Mouse (Mus musculus): Measurements from ENCODE around the gene 2010300C02Rik.
A peak's percentile ranks its signal among the peaks of the same experiment; 100 is the strongest.

2010300C02Rik gene

GRCm38 (mm10) chr1:37667386-37667785 lies 52.5 kb downstream of the 2010300C02Rik start:
- DNase-seq (ENCODE audit: low spot score in 2 of 2): no peak

DNA sequence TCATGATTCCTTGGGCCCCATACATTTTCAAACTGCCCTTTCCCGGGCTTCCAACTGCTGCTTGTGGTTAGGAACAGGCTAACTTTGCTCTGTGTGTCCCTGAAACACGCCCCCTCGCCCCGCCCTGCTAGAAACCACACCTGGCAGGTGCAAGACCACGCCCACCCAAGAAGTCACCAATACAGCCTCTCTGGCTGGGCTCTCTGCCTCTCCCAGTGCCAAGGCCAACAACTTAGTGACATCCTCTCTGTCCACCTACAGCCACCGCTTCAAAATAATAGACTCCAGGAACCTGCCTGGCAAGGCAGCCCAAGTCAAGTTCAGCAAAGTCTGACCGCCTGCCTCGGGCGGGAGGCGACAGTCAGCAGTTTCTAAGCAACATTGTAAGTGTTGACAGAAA lies 53.3 kb downstream of the 2010300C02Rik start:
- peak; percentile 61 to 69 for DNase-seq (ENCODE audit: low spot score in 2 of 2)

DNA sequence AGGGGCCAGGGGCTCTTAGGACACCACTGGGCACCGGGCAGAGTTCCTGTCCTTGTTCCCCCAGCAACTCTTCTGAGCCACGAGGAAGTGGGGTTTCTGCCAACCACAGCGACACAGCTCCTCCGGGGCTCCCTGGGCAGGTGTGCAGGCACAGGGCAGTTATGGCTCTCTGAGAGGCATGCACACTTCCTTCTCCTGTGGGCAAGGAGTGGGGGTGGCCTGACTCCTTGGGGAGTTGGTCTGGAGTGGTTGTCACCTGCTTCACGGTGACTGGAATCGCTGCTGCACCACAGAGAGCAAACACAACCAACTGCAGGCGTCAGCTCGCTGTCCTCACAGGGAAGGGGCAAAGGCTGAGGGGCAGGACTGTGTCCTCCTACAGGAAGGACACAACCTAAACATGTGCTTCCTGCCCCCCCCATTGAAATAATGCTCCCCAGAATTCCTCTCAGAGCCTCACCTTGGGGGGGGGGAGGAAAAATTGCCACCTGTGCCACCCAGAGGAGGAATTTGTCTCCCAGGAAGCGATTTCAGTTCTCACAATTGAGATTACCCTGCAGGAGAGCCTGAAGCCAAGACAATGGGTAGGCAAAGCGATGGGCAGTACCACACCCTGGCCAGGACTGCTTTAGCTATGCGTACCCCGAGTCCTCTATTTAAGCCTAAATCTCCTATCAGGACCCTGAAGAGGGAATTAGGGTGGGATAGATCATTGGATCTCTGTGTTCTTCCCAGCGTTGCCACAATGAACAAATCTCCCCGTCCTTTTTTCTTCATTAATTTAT lies 54.2 kb downstream of the 2010300C02Rik start:
- peak in 1 of 2 experiments; percentile 12 for DNase-seq (ENCODE audit: low spot score in 2 of 2)

- no peak for DNase-seq (ENCODE audit: low spot score in 2 of 2)
These were observed 55.4 kb downstream of the 2010300C02Rik start for GRCm38 (mm10) chr1:37664496-37664895.

- DNase-seq (ENCODE audit: low spot score in 2 of 2): no peak
These were observed 56.3 kb downstream of the 2010300C02Rik start for GRCm38 (mm10) chr1:37663606-37664005.

DNA sequence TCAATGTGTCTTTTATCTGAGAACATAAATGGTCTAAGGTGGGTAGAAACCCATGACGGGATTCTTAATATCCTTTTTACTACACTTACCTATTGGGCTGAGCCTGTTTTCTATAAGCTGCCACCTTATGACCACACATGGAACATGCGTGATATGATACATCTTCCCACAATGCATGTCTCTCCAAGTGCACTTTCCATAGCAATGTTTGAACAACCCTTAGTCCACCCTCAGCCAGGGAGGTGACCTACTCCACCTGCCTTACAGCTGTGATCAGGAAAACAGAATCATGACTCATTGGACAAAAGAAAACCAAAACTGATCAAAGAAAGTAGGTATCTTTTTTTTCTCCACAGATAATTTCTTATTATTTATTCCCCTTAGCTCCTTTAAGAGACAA lies 63.9 kb downstream of the 2010300C02Rik start:
- no peak for DNase-seq (ENCODE audit: low spot score in 2 of 2)

- no peak for DNase-seq (ENCODE audit: low spot score in 2 of 2)
These were observed 65.9 kb downstream of the 2010300C02Rik start for GRCm38 (mm10) chr1:37653992-37654391.

DNA sequence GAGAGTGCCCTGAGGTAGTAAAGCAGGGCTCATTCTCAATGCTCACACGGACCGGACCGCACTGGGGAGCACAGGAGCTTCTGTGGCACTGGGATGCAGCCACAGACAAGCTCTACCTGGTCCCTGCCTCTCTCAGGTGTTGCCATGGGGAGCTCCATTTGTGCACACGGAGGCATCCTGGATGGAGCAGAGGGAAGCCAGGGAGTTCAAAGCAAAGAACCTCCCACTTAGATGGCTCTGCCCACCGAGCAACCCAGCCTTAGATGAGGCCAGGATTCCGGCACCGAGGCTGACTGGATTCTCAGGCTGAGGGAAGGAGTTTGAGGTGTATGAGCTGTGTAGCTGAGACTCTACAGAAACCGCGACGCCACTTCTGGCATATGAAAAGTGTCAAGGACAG lies 72.8 kb downstream of the 2010300C02Rik start:
- no peak for DNase-seq (ENCODE audit: low spot score in 2 of 2)

DNA sequence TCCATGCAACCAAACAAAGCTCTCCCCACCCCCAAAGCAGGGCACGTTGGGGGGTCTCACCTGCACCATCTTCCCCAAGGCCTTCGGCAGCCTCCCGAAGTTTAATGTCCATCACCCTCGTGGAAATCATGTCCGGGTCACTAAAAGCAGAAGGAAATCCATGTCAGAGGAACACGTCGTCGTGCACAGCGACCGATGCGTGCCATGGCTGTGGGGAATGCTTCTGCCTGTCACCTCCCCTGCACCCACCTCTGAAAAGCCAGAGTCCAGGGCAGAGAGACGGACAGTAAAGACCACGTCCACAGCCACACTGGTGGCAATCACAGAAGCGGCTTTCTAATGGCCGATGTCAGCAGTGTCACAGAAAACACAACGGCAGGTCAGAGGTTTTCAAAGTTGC lies 75.4 kb downstream of the 2010300C02Rik start:
- DNase-seq (ENCODE audit: low spot score in 2 of 2): no peak

DNA sequence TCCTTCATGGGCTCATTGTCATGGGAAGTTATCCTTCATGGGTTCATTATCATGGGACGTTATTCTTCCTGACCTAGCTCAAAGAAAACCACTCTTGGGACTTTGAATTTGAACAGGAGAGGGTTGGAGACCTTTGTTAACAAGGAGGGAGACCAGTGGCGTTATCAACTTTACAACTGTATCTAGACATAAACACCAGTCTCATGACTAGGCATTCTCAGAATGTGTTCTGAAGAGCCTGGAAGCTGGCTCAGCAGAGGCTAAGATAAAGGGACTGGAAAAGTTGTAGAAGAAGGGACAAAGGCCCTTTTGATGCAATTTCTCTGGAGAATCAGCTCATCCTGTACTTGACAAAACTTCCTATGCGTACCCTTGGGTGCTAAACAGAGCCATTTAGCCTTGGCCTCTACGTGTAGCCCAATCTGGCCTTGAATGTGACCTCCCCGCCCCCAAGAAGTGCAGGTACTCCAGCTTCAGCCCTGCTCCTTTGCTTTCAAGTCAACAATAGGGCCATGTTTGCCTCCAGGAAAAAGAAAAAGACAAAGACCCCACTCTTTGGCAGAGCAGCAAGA lies 76.0 kb downstream of the 2010300C02Rik start:
- no peak for DNase-seq (ENCODE audit: low spot score in 2 of 2)

DNA sequence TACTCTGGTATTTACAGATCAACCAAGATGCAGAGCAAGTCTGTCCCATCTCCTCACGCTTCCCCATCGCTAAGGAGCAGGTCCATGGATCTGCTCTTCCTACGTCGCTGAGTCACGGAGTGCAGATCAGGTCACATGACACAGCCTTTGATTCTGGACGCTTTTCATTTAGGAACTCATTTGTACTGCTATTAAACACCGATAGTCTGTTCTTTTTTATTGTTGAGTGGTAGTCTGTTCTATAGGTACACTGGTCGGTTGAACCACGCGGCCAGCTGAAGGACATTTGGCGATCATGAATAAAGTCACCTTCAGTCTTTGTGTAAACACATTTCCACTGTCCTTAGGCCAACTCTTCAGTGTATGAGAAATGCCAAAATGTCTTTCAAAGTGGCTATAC lies 78.5 kb downstream of the 2010300C02Rik start:
- no peak for DNase-seq (ENCODE audit: low spot score in 2 of 2)

GRCm38 (mm10) chr1:37639101-37639500 lies 80.8 kb downstream of the 2010300C02Rik start:
- DNase-seq (ENCODE audit: low spot score in 2 of 2): peak; percentile 35 to 86

DNA sequence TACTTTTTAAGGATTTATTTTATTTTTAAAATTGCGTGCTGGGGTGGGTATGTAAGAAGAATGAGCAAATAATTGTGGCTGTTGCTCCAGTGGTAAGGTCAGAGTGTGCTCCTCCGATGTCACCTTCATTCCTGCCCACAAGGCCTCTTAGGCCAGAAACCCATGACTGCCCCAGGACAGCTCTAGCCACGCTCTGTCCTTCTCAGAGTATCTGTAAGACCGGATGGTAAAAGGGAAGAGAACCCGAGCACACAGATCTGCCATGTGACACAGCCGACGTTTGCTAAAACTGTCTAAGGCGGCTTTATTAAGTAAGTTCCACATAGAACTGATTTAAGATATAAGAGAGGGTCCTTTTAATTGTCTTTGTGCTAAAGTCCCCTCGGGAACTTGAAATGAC lies 81.3 kb downstream of the 2010300C02Rik start:
- DNase-seq (ENCODE audit: low spot score in 2 of 2): no peak

GRCm38 (mm10) chr1:37637571-37637970 lies 82.3 kb downstream of the 2010300C02Rik start:
- no peak for DNase-seq (ENCODE audit: low spot score in 2 of 2)

- DNase-seq (ENCODE audit: low spot score in 2 of 2): no peak
These were observed 83.1 kb downstream of the 2010300C02Rik start for GRCm38 (mm10) chr1:37636824-37637223.

DNA sequence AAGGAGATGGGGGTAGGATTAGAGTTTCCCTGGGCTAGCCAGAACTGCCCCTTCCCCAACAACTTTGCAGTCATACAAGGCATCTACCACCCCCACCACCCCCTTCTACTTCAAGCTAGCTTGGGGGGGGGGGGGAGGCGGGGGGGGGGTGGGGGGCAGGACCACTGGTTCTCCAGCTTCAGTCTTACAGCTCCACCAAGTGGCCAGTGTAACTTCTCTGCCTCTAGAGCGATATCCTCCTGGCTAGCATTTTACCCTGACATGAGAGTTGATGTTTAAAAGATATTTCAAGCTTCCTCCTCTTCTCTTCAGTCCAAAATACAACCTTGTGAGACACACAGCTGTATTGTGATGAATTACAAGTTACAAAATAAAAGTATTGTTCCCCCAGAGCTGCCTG lies 83.7 kb downstream of the 2010300C02Rik start:
- no peak for DNase-seq (ENCODE audit: low spot score in 2 of 2)

GRCm38 (mm10) chr1:37635716-37636115 lies 84.2 kb downstream of the 2010300C02Rik start:
- no peak for DNase-seq (ENCODE audit: low spot score in 2 of 2)

DNA sequence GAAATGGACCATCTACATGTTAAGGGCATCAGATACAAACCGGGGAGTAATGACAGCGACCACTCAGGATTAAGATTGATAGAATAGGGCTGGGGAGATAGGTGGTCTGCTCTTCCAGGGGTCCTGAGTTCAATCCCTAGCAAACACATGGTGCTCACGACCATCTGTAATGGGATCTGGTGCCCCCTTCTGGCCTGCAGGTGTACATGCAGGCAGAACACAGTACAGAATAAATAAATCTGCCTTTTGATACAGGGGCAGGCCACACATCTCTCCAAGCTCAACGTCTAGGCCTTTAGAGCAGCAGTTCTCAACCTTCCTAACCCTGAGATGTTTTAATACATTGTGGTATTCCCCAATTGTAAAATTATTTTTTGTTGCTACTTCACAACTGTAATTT lies 85.2 kb downstream of the 2010300C02Rik start:
- no peak for DNase-seq (ENCODE audit: low spot score in 2 of 2)

DNA sequence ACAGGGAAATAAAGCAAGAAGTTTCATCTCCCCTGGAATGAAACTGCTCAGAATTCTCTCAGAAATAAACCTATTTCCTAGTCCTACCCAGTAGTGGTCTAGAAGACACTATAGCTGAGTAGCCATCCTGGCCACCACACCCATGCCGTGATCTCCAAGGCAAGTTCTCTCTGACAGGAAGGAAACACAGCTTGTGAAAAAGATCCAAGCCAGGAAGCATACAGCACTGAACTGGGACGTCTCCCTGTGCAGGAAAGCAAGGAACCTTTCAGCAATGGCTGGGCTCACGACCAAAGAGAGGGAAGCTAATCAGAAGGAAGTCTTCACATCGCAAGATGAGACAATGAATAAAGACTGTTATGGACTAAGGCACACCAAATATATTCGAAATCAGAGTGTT lies 86.4 kb downstream of the 2010300C02Rik start:
- no peak for DNase-seq (ENCODE audit: low spot score in 2 of 2)

GRCm38 (mm10) chr1:37632425-37632824 lies 87.5 kb downstream of the 2010300C02Rik start:
- DNase-seq (ENCODE audit: low spot score in 2 of 2): no peak

DNA sequence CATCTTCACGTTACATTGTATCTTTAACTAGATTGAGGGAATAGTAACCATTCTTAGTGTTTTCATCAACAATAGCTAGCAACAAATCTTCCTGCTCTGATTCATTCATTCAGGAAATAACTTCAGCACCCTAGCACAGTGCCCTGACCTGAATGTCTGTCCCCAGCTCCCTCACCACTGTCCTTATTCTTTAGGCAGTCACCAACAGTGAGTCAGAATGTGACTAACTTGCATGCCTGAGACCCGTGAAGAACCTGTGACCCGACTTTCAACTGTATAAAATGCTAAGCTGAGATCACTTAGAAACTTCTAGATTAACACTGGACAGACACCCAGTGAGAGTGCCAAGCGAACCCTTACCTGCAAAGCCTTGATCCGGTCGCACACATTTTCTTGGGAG lies 88.4 kb downstream of the 2010300C02Rik start:
- peak in 1 of 2 experiments; percentile 36 for DNase-seq (ENCODE audit: low spot score in 2 of 2)

DNA sequence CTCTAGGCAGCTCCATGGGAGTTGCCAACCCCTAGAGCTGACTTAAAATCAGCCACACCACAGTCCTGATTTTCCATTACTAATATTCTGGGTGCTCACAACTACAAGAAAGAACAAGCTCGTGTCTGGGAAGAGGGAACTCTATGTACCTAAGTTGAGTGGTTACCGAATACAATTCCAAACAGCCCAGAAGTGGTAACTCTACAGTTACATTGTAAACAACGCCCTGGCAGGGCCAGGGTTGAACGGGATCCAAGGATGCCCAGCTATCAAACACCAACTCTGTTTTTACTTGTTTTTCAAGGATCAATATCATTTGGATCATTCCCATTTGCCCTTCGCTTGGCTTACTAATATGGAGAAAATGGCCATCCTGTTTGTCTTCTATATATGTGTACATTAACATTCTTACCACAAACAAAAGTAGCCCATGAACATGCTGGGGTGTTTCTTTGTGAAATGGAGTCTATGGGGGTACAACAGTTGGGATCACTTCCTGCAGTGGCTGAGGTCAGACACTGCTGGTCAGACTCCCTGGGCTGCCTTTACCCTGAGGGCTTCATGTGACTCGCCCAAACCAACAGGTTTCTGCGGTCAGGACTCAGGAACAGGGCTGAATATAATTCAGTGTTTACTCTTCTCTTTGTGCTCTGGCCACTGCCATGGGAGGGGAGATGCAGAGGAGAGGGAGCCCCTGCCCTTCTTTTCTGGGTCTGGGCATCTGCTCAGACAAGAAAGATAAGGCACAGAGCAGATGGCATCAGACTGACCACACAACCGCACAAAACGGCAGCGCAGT lies 89.3 kb downstream of the 2010300C02Rik start:
- peak in 1 of 2 experiments; percentile 56 for DNase-seq (ENCODE audit: low spot score in 2 of 2)

DNA sequence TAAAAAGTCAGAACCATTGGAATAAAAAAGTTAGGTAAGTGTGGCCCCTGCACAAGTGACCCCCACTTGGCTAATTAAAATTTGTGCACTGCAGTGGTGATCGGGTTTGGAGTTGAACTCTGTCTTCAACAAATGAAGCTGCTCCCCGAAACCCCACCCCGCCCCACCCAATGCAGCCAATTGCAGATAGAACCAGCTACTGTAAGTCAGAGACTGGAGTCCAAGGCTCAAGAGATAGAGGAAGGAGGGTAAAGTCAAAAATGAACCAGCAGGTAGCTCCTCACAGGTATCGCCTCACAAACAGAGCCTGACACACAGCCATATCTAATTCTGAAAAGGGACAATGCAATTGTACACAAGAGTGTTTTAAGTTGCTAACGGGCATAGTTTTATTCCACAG lies 90.0 kb downstream of the 2010300C02Rik start:
- DNase-seq (ENCODE audit: low spot score in 2 of 2): no peak
